Mouse (Mus musculus) C2C12 (cell line): ENCODE results near the gene Ntrk3.

ENCODE experiments used
- CTCF ChIP-seq: IDR thresholded peaks from one replicate; pipeline ENCODE4 v1.5.1; 2011; ENCODE audit not compliant: control insufficient read depth, insufficient read depth, insufficient read length
- MAX ChIP-seq: IDR thresholded peaks from one replicate; pipeline ENCODE4 v1.6.1; 2011; ENCODE audit warnings: mild to moderate bottlenecking, control low read depth
- MYOG ChIP-seq: IDR thresholded peaks from one replicate; pipeline ENCODE4 v1.6.1; 2011; ENCODE audit not compliant: control insufficient read depth, insufficient read length; ENCODE audit errors: extremely low read depth

- TF ChIP-seq CTCF (no peak), MAX (no peak), MYOG (no peak)
These were observed 239.5 kb downstream of the Ntrk3 start for GRCm38 (mm10) chr7:78498356-78498755.
